Mouse (Mus musculus) embryonic fibroblast, embryonic 13.5 days (primary cell): ENCODE data around the gene Fgf11.

Experiments used
- CTCF ChIP-seq: IDR thresholded peaks from 2 replicates; pipeline ENCODE4 v1.5.1; 2011; ENCODE audit warnings: mild to moderate bottlenecking, control low read depth, low read length, moderate library complexity, borderline replicate concordance; ENCODE audit not compliant: insufficient read depth
- POLR2A ChIP-seq: IDR thresholded peaks from 2 replicates; pipeline ENCODE4 v1.6.1; 2011; ENCODE audit warnings: low read depth, mild to moderate bottlenecking, control low read depth, low read length, moderate library complexity

GRCm38 (mm10) chr11:69758971-69759721 is 42.5 kb downstream of the Fgf11 start:
- TF ChIP-seq POLR2A: peak; percentile 47
- no peak for TF ChIP-seq CTCF
